Mouse (Mus musculus): Measurements from ENCODE around the gene Ybx1.
A peak's percentile ranks its signal among the peaks of the same experiment; 100 is the strongest.
"Not testable (repeated sequence)": the region's sequence is repeated elsewhere in the genome, so short reads cannot be mapped to it uniquely, and the experiment has no call there.

Ybx1 gene

GRCm38 (mm10) chr4:119294415-119295133 is at the start of gene Ybx1:
Gene Ybx1 (minus strand): TSS chr4:119294604.
- peak; percentile 93 for DNase-seq (ENCODE audit: low read depth, low spot score)

- DNase-seq (ENCODE audit: low read depth, low spot score): no peak
Measured at GRCm38 (mm10) chr4:119338861-119339361, 44.5 kb upstream of the Ybx1 start.

- DNase-seq (ENCODE audit: low read depth, low spot score): no peak
Measured at GRCm38 (mm10) chr4:119338422-119338821, 44.0 kb upstream of the Ybx1 start.

GRCm38 (mm10) chr4:119333487-119333886 is 39.1 kb upstream of the Ybx1 start:
- no peak for DNase-seq (ENCODE audit: low read depth, low spot score)

- DNase-seq (ENCODE audit: low read depth, low spot score): no peak
Measured at GRCm38 (mm10) chr4:119320896-119321550, 26.6 kb upstream of the Ybx1 start.

- peak; percentile 81 for DNase-seq (ENCODE audit: low read depth, low spot score)
Measured at GRCm38 (mm10) chr4:119320131-119320830, 25.9 kb upstream of the Ybx1 start, which contains the start of gene Ppih. Gene Ppih (minus strand): TSS chr4:119320546.

GRCm38 (mm10) chr4:119313756-119314155 is 19.4 kb upstream of the Ybx1 start:
- DNase-seq (ENCODE audit: low read depth, low spot score): no peak

GRCm38 (mm10) chr4:119305418-119305817 is 11.0 kb upstream of the Ybx1 start:
- DNase-seq (ENCODE audit: low read depth, low spot score): no peak

GRCm38 (mm10) chr4:119303291-119303690 is 8.9 kb upstream of the Ybx1 start:
- no peak for DNase-seq (ENCODE audit: low read depth, low spot score)

GRCm38 (mm10) chr4:119301777-119302176 is 7.4 kb upstream of the Ybx1 start:
- DNase-seq (ENCODE audit: low read depth, low spot score): no peak

GRCm38 (mm10) chr4:119300761-119301160 is 6.4 kb upstream of the Ybx1 start:
- no peak for DNase-seq (ENCODE audit: low read depth, low spot score)

GRCm38 (mm10) chr4:119297361-119297760 is 3.0 kb upstream of the Ybx1 start:
- no peak for DNase-seq (ENCODE audit: low read depth, low spot score)

GRCm38 (mm10) chr4:119295134-119295453 is 690 bp upstream of the Ybx1 start:
- no peak for DNase-seq (ENCODE audit: low read depth, low spot score)

GRCm38 (mm10) chr4:119293574-119294258 is 688 bp downstream of the Ybx1 start:
- DNase-seq (ENCODE audit: low read depth, low spot score): no peak

GRCm38 (mm10) chr4:119292771-119293573 is 1.4 kb downstream of the Ybx1 start:
- DNase-seq (ENCODE audit: low read depth, low spot score): no peak

- no peak for DNase-seq (ENCODE audit: low read depth, low spot score)
Measured at GRCm38 (mm10) chr4:119291921-119292320, 2.5 kb downstream of the Ybx1 start.

- no peak for DNase-seq (ENCODE audit: low read depth, low spot score)
Measured at GRCm38 (mm10) chr4:119285336-119285735, 9.1 kb downstream of the Ybx1 start.

- no peak for DNase-seq (ENCODE audit: low read depth, low spot score)
Measured at GRCm38 (mm10) chr4:119284861-119285260, 9.5 kb downstream of the Ybx1 start.

- not testable (repeated sequence) for DNase-seq (ENCODE audit: low read depth, low spot score)
Measured at GRCm38 (mm10) chr4:119278784-119279183, 15.6 kb downstream of the Ybx1 start.

GRCm38 (mm10) chr4:119275726-119276125 is 18.7 kb downstream of the Ybx1 start:
- DNase-seq (ENCODE audit: low read depth, low spot score): no peak

- no peak for DNase-seq (ENCODE audit: low read depth, low spot score)
Measured at GRCm38 (mm10) chr4:119275226-119275625, 19.2 kb downstream of the Ybx1 start.

All from WW6 (cell line).